Mouse (Mus musculus) testis, adult 10 weeks (tissue): ENCODE data around the gene Trpm2. TPM values are rescaled to one million over a fixed set of nuclear protein-coding genes. Genes with fewer than 3 reads are reported as not detected.

Experiments used
- polyA plus RNA-seq: library from polyadenylated mRNA; stranded (reverse); fragments of 350-450 nt; fragmentation: Illumina TruSeq; extraction: RNeasy Lipid Tissue Mini Kit (QIAGEN cat#74804); gene quantifications from one replicate; pipeline ENCODE4 v1.2.3, GENCODE M21; 2014; ENCODE audit warnings: low read depth, low replicate concordance

Gene Trpm2
- not detected for polyA plus RNA-seq

DNA sequence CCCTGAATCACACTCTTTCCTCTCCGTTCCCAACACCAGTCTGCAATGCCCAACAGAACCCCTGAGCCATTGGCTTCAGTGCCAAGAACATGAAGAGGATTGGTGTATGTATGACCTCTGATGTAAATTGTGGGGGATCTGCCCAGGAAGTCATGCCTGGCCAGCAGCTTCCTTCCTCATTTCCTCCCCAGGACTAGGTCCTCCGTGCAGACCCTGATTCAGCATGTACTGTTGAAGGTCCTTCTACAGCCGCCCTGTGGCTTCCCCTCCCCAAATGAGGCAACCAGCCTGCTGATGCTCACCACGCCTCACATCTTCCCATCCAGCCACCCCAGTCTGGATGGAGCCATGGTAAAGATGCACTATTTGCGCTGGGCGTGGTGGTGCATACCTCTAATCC, at the start of gene Trpm2:
Trpm2 (minus strand) TSS at position 83 of the 400 bp plus-strand sequence.

DNA sequence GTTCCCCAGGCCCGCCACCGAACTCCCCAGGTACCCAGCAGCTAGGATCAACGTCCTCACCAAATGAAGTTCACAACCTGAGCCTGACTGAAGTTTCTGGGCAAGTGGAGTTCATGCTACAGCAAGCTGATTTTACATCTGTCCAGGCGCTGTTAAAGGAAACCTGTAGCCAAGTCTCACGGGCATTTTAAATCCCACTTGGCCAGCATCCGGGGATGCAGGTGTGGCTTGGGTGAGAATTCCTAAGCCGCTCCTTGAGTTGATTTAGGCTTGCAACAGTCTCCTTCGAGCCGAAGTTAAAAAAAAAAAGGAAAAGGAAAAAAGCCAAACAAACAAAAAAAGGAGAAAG, 39.6 kb upstream of the Trpm2 start, which contains the start of gene Pfkl:
Pfkl (minus strand) TSS at position 139 of the 349 bp plus-strand sequence.

DNA sequence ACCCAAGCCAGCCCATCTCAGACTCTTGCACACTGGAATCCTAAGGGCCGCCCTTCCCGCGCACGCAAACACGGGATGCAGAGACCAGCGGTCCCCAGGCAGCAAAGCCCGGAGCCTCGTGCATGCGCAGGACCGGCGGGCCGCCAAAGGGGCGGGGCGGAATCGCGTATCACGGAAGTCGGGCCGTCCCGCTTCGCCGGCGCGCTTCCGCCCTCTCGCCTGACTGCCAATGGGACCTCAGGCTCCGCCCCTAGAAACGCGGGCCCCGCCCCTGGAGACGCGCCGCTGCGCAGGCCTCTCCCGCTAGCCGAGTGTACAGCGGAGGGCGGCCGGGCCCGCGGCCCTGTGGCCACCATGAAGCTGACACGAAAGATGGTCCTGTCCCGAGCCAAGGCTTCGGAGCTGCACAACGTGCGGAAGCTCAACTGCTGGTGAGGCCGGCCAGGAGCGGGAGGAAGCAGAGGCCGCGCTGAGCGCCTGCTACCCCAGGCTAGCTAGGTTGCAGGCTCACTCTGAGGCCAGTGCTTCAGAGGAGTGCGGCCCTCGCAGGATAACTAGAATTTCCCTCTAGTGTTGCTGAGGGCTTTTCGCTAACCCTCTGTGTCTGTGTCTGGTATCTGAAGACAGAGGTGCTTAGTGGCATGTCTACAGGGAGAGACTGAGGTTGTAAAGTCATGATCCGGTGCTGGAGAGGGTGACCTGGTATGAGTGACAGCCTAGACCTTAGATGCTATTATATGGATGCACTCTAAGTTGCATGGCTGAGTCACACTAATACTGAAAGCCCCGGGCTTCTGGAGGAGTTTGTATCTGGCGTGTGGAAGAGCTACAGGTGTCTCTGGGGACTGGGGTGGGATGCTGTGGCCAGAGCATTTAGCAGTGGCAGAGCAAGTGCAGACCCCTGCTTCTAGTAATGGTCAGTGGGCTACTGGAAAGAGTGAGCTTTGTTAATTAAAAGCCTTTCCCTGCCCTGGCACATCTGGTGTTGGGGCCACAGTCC, 8.3 kb upstream of the Trpm2 start, which contains the start of gene 1810043G02Rik:
1810043G02Rik (plus strand) TSS at position 174 of the 1,000 bp plus-strand sequence.

DNA sequence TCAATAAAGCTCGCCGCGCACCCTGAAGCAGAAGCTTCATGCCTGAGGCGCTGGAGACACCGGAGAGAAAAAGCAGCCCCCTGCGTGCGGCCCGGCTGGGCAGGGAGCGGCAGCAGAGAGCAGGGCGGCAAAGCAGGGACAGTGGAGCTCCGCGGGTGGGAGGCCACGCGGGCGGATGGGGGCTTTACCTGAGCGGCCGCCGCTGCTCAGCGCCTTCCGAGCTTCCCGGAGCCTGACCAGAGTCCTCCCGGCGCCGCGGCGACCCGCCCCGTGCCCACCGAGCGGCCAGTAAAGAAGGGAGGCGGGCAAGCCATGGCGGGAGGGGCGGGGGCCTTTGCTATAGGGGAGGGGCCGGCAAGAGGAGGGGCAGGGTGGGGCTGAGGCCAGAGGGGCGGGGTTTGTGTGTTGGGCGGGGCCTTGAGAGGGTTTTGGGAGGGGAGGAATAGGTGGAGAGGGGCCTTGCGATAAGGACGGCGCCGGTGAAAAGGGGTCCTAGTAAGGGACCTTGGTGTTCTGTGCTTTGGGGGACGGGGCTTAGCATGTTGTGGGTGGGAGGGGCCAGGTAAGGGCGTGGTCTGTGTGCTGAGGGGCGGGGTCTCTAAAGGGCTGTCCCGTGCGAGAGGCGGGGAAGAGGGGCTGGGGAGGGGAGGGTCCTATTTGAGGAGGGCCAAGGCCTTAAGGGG, 68.0 kb downstream of the Trpm2 start, which contains the start of gene Lrrc3:
Lrrc3 (minus strand) TSS at position 326 of the 683 bp plus-strand sequence.

DNA sequence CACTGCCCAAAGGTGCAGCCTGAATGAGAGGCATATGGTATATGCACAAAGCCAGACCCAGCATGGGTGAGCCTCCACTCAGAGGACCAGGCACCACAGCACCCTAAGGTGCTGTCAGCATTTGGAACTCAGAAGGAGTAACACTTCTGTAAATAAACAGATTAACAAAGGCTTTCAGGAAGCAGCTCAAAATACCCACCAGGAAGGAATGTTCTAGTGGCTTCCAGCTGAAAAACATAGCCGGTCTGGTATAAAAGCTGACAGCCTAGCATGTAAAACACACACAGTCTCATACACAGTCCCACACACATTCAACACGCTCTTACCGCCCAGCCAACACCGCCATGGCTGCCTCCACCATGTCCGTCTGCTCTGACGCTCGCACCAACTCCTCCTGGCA, 108.7 kb downstream of the Trpm2 start, which contains the start of gene Gm3285:
Gm3285 (plus strand) TSS at position 301 of the 400 bp plus-strand sequence.

Other genes with a start within 250 kb of the Trpm2 start
- gene Krtap12-1, start 250.0 kb downstream of the Trpm2 start, polyA plus RNA-seq = not detected
- not detected for gene Gm10100, start 244.1 kb downstream of the Trpm2 start, polyA plus RNA-seq
- not detected for gene Gm18596, start 227.9 kb downstream of the Trpm2 start, polyA plus RNA-seq
- gene Gm9736, start 219.2 kb downstream of the Trpm2 start, polyA plus RNA-seq = not detected
- gene Gm3233, start 210.9 kb downstream of the Trpm2 start, polyA plus RNA-seq = not detected
- gene Gm3238, start 199.2 kb downstream of the Trpm2 start, polyA plus RNA-seq = not detected
- gene Gm7138, start 193.6 kb downstream of the Trpm2 start, polyA plus RNA-seq = not detected
- gene Gm3250, start 188.0 kb downstream of the Trpm2 start, polyA plus RNA-seq = not detected
- not detected for gene Gm7137, start 182.4 kb downstream of the Trpm2 start, polyA plus RNA-seq
- gene Gm9639, start 175.5 kb downstream of the Trpm2 start, polyA plus RNA-seq = not detected
- gene Gm19668, start 171.4 kb downstream of the Trpm2 start, polyA plus RNA-seq = not detected
- gene Gm9507, start 158.7 kb downstream of the Trpm2 start, polyA plus RNA-seq = not detected
- gene Gm2696, start 155.9 kb downstream of the Trpm2 start, polyA plus RNA-seq = not detected
- not detected for gene Krtap10-4, start 143.5 kb downstream of the Trpm2 start, polyA plus RNA-seq
- not detected for gene Krtap10-10, start 134.6 kb downstream of the Trpm2 start, polyA plus RNA-seq
- not detected for gene Gm36176, start 123.8 kb downstream of the Trpm2 start, polyA plus RNA-seq
- gene Gm10318, start 117.7 kb downstream of the Trpm2 start, polyA plus RNA-seq = not detected
- gene Gm3285, start 108.6 kb downstream of the Trpm2 start, polyA plus RNA-seq = not detected
- 0.15 TPM for gene Lrrc3, start 68.0 kb downstream of the Trpm2 start, polyA plus RNA-seq
- gene 1810043G02Rik, start 8.0 kb upstream of the Trpm2 start, polyA plus RNA-seq = 1.4 TPM
- 0.50 TPM for gene Pfkl, start 39.5 kb upstream of the Trpm2 start, polyA plus RNA-seq
- gene Dnmt3l, start 71.4 kb upstream of the Trpm2 start, polyA plus RNA-seq = 4.8 TPM
- 0.17 TPM for gene Aire, start 73.0 kb upstream of the Trpm2 start, polyA plus RNA-seq
- 1.5 TPM for gene Icosl, start 98.7 kb upstream of the Trpm2 start, polyA plus RNA-seq
- gene D10Jhu81e, start 199.2 kb upstream of the Trpm2 start, polyA plus RNA-seq = 6.4 TPM
- 1.9 TPM for gene Pwp2, start 214.6 kb upstream of the Trpm2 start, polyA plus RNA-seq